Mouse (Mus musculus): ENCODE measurements around the gene Rab37.

Rab37 gene

DNA sequence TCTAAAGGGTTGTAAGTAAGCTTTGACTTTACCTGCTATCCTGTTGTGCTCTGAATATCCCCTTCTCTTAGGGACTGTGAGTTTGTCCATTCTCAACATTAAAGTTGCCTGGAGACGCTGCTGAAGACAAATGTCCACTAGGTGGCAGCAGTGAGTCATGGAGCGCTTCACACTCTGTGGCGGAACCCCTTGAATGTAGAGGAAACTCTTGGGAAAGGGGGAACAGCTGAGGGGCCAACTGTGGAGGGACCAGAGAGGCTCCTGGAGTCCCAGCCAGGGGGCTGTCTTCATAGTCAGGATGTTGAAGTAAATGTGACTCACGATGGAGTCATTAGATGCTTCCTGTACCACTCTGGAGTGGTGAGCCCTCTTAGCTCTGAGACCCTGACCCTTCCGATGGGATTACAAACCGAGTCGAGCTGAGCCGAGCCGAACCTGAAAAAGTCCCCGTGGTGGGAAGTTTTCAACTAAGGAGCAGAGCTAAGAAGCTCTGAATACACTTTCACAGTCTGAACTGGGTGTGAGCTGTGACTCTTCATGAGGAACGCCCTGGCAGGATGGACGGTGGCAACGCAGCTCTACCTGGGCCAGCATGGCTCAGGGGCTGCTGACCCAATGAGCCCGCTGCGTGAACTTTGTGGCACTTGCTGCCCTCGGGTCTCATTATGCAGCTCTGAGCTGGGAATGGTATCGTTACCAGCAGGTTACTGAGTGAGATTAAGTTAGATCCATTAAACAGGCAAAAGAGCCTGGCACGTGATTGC is 7.7 kb upstream of the Rab37 start:
- in situ Hi-C loops (cut with MboI; ENCODE audit: unreplicated experiment in 2 of 2): loop anchor here (5.0 kb wide), 2 partner anchors 189 to 269 kb away; no protein-coding TSS in a partner anchor

DNA sequence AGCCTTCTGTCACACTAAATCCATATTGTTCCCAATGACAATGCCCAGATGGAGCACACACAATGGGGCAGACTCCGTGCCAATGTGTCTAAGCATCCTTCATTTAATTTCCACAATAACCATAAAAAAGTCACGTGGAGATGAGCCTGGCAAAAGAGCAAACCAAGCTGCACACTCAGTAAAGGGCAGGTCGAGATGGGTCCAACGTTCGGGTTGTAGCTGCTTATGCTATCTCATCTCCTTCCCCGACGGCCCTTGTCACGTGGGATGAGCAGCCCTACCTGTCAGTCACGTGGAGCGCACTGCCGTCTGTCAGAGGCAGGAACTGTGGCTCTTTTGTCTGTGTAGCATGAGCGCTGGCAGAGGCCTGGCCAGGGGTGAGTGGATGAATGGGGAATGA is 6.6 kb upstream of the Rab37 start:
- in situ Hi-C loops (cut with MboI; ENCODE audit: unreplicated experiment in 2 of 2): loop anchor here (5.0 kb wide), 2 partner anchors 188 to 268 kb away; no protein-coding TSS in a partner anchor

DNA sequence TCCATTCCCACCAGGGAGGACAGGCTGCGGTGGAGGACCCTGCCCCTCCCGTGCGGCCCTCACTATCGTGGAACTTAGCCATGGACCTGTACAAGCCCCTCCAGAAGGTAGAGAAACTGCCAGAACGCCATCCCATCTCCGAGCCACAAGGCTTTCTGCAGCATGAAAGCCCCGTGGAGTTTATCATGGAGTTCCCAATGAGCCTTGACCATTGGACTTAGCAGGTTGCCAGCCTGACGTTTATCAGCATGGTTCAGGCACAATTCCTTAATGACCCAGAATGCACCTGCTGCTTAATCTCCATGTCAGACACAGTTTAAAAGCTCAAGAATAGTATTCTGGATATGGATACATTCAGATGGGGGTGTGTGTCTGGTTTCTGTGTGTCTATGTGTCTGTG is 6.2 kb upstream of the Rab37 start:
- in situ Hi-C loops (cut with MboI; ENCODE audit: unreplicated experiment in 2 of 2): no loop called here

DNA sequence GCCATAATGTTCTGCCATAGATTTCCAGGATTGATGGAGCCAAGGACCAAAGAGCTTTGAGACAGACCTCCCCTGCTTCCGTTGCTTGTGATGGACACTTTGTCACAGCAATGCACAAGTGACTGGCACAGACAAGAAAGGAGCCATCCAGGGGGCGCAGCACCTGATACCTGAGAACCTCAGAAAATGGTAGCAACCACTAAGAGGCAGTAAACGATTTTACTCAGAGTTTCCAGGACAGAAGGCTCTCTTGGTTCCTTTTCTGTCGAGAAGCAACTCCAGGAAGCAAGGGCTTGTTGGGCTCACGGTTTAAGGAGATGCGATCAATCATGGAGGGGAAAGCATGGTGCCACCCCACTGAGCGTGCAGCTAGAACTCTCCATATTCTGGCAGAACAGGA is 5.0 kb upstream of the Rab37 start:
- in situ Hi-C loops (cut with MboI; ENCODE audit: unreplicated experiment in 2 of 2): no loop called here

DNA sequence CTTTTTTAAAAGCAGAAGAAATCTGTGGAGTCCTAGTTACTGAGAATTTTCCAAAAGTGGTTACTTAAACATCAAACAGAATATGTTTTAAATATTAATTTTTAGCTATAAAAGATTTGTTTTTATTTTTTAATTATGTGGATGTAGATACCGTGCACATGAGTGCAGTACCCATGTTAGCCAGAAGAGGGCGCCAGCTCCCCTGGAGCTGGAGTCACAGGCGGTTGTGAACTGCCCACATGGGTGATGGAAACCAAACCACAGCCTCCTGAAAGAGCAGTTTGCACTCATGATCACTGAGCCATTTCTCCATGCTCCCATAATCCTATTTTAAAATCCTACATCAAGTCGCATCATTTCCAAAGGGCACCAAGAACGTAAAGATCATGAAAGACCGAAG is 1.4 kb upstream of the Rab37 start:
- in situ Hi-C loops (cut with MboI; ENCODE audit: unreplicated experiment in 2 of 2): loop anchor here (5.0 to 10.0 kb wide), 2 partner anchors 62 to 185 kb away; partner anchors contain the start of gene Fdxr (in 1 of the 2)

DNA sequence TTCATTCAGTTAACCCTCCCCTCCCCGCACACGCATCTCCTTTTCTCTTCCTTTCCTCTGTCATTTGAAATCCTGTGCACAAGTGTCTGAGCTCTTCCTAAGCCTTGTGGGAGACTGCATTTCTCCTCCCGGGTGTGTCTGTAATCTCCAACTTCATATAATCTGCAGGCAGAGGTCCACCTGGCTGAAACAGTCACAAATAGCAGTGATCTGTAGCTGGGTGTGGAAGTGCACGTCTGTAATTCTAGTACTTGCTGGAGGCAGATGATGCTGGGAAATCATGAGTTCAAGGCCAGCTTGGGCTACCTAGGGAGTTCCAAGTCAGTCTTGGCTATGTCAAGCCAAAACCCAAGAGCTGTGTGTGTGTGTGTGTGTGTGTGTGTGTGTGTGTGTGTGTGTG is 909 bp downstream of the Rab37 start:
- in situ Hi-C loops (cut with MboI; ENCODE audit: unreplicated experiment in 2 of 2): loop anchor here (5.0 to 10.0 kb wide), 2 partner anchors 60 to 183 kb away; partner anchors contain the start of gene Fdxr (in 1 of the 2)

DNA sequence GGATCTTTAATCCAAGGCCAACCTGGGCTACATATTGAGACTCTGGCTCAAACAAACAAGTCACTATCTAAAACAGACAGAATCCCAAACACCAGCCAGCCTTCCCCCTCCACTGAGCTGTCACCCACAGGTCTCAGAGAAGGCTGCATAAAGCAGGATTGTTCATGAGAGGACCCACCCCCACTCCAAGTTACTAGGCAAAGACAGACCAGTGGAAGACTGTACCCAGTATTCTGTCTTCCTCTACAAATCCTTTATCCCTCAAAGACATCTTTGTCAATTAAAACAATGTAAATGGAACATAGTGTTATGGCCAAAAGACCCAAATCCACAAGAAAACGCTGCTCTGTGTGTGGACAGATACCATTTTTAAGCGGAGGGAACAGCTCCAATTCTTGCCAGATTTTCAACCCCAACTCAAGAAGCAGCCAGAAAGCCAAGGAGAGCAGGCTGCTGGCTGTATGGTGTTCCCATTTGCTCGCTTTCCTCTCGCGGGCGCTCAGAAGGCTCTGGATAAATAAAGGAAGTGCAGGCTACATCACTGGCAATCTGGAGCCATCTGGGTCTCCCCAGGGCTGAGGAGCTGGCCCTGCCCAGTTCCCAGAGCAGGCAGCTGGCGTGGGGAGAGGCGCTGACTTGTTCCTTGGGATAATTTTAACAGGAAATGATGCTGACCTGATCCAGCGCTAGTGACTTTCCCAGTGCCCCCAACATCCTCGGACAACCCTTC is 7.1 kb downstream of the Rab37 start:
- in situ Hi-C loops (cut with MboI; ENCODE audit: unreplicated experiment in 2 of 2): loop anchor here in 1 of 2 experiments (10.0 kb wide), 1 partner anchor 176 kb away; the partner anchor contains the start of gene Fdxr

DNA sequence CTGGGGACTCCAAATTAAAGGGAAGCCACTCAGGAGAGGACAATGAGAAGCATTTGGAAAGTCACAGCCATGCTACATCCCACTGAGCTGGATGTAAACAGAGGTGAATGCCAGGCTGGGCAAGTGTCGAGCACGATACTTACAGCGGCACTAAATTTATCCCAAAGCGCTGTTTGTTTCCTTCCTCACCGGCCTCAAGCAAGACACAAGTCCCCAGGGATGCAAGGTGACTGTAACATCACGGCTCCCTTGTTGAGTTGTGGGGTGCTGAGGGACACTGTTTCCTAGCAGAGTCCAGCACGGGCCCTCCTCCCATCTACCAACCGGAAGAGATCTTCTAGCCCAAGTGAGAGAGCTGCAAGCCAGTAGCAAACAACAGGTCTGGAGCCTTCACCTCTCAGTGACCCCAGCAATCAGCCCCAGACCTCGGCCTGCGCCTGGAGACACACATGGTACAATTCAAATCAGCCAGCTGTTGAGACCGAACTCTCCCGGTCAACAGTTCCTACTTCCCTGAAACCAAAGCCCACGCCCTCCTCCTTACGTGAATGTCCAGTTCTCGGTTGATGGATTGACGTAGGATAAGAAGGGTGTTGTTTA is 8.1 kb downstream of the Rab37 start:
- in situ Hi-C loops (cut with MboI; ENCODE audit: unreplicated experiment in 2 of 2): loop anchor here in 1 of 2 experiments (10.0 kb wide), 1 partner anchor 175 kb away; the partner anchor contains the start of gene Fdxr

DNA sequence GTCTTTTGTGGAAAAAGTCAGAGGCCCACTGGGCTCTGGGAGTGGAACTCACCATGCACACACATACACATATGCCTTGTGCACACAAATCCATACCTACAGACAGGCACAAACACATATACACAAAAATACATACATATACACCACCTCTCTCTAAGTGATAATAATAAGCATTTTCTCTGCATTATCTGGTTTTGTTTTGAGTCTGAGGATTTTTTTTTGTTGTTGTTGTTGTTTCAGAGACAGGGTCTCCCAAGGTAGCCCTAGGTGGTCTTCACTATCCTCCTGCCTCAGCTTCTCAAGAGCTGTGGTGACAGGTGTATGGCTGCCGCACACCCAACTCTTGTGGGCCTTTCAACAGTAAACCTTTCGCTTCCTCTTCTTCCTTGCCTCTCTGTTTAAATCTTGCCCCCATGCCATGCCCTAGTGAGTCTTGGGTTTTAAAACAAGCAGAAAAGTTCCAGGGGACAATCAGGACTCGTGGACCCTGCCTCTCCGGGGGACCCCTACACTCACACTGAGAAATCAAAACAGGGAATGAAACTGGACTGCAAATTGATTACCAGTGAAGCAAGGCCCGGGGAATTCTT is 8.9 kb downstream of the Rab37 start:
- in situ Hi-C loops (cut with MboI; ENCODE audit: unreplicated experiment in 2 of 2): no loop called here

DNA sequence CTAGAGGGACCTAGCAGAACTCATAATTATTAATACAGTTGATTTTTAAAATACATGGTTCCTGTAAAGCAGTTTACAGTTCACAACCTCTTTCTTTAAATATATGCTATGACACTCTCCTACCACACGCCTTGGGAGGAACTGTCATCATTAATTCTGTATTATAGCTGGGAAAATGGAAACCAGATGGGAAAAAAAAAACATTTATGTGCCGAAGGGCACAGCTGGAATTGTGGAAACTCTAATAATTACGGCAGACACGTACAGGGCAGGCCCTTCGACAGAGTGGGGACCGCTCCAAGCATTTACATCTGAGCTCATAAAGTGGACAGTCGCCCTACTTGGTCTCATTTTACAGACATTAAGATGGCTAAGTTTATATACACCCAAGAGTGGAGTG is 9.5 kb downstream of the Rab37 start:
- in situ Hi-C loops (cut with MboI; ENCODE audit: unreplicated experiment in 2 of 2): no loop called here

DNA sequence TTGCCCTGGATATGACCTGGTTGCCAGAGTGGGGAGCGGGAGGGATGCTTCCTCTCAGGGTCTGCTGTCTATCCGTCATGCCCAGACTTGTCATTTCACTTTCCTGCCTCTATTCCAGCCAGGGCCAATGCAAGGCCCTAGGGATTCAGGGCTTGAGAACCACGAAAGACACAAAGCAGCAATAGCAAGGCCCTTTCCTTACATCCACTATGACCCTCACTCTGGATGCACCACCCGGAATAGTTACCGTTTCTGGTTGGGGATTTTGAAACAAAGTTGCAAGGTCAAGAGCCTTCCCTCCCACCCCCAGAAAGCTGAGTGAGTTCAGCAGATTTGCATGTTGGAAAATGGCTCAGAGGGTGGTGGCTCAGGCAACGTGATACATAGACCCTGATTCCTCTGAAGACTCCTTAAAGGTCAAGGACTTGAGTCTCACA is 10.4 kb downstream of the Rab37 start:
- in situ Hi-C loops (cut with MboI; ENCODE audit: unreplicated experiment in 2 of 2): no loop called here

DNA sequence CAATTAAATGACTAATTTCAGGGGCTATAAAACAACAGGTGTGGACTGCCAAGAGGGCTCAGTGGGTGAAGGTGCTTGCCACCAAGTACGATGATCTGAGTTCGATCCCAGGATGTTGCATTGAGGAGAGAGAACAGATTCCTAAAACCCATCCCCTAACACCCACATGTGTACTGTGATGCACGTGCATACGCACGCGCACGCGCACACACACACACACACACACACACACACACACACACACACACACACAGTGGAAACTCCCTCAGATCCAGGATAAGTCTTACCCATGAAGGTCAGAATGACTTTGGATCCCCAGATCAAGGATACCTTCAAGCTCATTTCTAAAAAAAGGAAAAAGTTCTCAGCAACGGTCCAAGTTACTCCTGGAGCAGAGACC is 10.9 kb downstream of the Rab37 start:
- in situ Hi-C loops (cut with MboI; ENCODE audit: unreplicated experiment in 2 of 2): no loop called here

DNA sequence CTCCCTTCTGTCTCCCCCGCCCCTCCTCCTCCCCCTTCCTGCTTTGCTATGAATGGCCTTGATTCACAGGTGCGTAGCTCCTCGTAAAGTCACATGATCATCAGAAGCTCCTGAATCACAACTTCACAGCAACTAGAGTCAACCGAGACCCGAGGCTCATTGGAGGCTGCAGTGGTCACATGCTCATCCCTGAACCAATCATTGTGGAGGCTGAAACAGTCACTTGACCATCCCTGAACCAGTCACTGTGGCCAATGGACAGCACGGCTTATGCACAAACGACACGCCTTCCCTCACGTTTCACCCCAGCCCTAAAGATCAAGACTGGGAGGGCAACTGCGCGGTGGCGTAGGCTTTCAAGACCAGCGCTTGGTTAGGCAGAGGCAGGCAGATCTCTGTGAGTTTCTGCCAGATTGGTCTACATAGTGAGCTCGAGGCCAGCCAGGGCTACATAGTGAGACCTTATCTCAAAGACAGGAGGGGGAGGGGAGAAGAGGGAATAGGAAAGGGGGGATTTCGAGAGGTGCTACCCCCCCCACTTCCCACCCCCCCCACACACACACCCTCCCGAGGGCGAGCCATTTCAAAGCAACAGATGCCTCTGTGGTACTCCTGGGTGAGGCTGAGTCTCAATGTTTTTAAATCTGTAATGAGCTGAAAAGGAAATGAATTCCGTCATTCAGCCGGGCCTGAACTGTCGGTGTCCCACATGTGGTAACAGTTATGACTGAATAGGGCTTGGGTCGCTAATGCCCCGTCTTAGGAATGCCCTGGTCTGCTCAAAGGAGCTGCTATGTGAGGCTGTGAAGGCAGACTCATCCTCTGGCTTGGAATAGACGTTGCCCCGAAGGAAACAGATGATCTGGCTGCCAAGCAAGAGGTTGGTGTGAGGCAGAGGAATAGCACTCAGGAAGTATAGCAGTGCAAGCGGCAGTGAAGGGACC is 12.5 kb downstream of the Rab37 start:
- in situ Hi-C loops (cut with MboI; ENCODE audit: unreplicated experiment in 2 of 2): no loop called here

DNA sequence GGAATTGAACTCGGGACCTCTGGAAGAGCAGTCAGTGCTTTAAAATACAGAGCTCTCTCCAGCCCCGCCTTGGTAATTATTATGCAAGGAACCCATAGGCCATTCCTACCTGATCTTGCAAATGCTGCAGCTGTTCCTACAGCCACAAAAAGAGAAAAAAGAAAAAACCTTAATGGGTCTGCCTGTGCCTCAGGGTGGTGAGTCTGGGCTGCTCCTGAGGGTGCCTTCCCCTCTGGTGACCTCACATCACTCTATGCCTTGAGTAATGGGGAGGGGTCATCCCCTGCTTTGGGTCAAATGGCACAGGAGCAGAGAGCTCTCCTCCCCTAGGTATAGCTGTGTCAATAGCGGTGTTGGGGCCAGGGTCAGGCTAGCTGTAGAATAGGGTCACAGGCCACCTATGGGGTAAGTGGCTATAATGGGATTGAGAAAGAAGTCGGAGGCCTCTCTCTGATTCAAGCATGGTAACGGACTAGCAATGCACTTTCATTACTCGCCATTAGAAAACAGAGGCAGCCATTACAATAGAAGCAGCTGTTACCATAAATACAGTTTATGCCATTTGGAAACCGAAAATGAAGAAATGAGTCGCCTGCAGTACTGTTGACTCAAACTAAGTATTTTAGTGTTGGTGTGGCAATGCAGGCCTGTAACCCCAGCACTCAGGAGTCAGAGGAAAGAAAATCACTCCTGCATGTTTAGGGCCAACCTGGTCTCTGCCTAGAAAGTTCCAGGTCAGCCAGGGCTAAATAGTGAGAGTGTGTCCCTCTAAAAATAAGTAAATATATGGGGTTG is 13.7 kb downstream of the Rab37 start:
- in situ Hi-C loops (cut with MboI; ENCODE audit: unreplicated experiment in 2 of 2): no loop called here

DNA sequence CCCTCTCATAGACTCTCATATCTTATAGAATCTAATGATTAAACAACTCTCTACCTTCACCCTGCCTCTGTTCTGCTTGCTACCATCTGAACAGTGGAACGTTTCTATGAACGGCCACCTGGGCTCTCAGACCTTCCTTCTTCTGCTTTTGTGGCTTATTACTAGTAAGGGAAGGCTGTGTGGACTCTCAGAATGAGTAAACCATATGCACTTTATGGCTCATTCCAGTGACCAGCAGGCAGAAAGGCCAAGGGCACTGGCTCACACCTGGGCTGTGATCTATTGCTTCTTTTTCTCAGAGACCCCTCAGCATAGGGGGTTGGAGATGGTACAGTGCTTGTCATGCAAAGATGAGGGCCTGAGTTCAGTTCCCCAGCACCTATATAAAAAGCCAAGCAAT is 15.4 kb downstream of the Rab37 start:
- in situ Hi-C loops (cut with MboI; ENCODE audit: unreplicated experiment in 2 of 2): no loop called here

DNA sequence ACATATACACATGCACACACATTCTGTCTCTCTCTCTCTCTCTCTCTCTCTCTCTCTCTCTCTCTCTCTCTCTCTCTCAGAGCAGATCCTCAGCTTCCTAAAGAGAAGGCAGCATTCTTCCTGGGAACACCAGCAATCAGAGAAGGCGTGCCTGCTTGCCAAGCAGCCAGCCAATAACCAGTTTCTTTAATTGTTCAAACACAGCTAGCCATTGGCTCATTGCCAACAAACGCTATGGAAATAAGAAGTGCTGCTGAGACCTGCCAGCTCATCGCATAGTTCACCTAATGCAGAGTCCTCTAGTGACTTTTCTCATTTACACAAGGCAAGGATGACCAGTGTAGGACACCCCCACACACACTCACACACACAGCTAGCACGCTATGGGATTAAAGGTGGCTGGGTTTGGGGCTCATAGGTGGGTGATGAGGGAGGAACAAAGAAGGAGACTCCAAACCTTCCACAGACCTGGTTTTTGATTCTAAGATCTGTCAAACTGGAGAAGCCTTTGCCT is 16.2 kb downstream of the Rab37 start:
- in situ Hi-C loops (cut with MboI; ENCODE audit: unreplicated experiment in 2 of 2): no loop called here

DNA sequence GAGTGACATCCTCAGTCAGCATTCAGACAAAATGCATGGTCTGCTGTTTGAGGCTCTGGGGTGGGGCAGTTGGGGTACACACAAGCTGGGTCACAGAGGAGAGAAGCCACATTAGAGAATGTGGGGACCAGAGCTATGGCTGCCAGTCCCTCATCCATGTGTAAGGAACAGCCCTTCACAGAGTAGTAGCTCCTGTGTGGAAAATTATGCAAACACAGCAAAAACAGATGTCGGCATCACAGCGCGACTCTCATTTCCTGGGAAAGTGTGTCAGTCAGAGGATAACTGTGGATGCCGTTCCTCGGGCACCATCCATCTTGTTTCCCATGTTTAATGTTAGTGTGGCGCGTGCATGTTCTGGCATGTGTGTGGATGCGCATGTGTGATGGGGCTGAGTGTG is 16.9 kb downstream of the Rab37 start:
- in situ Hi-C loops (cut with MboI; ENCODE audit: unreplicated experiment in 2 of 2): no loop called here

DNA sequence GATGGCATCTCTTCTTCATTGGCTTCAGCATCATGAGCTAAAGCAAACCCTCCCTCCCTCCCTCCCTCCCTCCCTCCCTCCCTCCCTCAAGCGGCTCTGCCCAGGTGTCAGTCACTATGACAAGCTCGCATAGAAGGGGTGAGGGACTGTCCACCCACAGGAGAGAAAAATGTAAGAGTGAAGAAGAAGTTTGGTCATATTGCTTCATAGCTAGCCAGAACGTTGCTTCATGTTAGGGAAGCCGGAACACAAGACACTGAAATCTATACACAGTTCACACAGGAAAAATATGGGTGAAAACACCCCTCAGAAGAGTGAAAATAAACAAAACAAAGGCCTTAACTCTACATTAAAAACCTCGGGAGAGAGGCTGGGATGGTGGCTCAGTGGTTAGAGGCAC is 19.0 kb downstream of the Rab37 start:
- in situ Hi-C loops (cut with MboI; ENCODE audit: unreplicated experiment in 2 of 2): no loop called here

DNA sequence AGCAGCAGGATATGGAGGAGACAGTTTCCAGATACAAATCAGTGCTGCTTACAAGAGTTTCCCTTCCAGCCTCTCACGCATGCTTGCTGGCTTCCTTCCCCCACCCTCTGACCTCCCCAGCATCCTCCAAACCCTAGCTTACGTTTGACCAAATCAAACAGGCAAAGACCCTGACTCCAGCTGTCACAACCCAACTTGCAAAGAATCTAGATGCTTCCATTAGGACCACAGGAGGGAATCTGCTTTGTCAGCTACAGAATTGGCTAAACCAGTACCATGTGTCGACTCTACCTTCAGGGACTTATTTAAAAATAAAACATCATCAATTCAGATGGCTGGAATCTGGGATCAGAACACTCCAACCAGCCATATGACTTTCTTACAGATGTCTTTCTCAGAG is 21.0 kb downstream of the Rab37 start:
- in situ Hi-C loops (cut with MboI; ENCODE audit: unreplicated experiment in 2 of 2): no loop called here

All from v-Abl transformed pro-B cells (cell line).